Mouse (Mus musculus): ENCODE data around the gene Fbxo47. TPM values are rescaled to one million over a fixed set of nuclear protein-coding genes. Genes with fewer than 3 reads are reported as not detected.
A peak's percentile ranks its signal among the peaks of the same experiment; 100 is the strongest.

Fbxo47 gene
- 0.70 and 0.75 TPM in 2 replicates for polyA plus RNA-seq (2015; fragmentation: Nextera tagmentation; extraction: Ambion mirVana)

GRCm38 (mm10) chr11:97883918-97884600, at the start of gene Fbxo47:
Fbxo47 (minus strand) TSS chr11:97884154.
- peak; percentile 98 for DNase-seq (ENCODE audit: low spot score)

GRCm38 (mm10) chr11:97933553-97933952, 49.6 kb upstream of the Fbxo47 start:
- no peak for DNase-seq (ENCODE audit: low spot score)

- no peak for DNase-seq (ENCODE audit: low spot score)
These were observed 45.0 kb upstream of the Fbxo47 start for GRCm38 (mm10) chr11:97928905-97929304.

GRCm38 (mm10) chr11:97924217-97924616, 40.3 kb upstream of the Fbxo47 start:
- DNase-seq (ENCODE audit: low spot score), result no peak

GRCm38 (mm10) chr11:97923639-97924038, 39.7 kb upstream of the Fbxo47 start:
- no peak for DNase-seq (ENCODE audit: low spot score)

- DNase-seq (ENCODE audit: low spot score), result no peak
These were observed 32.1 kb upstream of the Fbxo47 start for GRCm38 (mm10) chr11:97915974-97916503.

GRCm38 (mm10) chr11:97915471-97915870, 31.5 kb upstream of the Fbxo47 start:
- no peak for DNase-seq (ENCODE audit: low spot score)

GRCm38 (mm10) chr11:97913111-97913510, 29.2 kb upstream of the Fbxo47 start:
- DNase-seq (ENCODE audit: low spot score), result no peak

- no peak for DNase-seq (ENCODE audit: low spot score)
These were observed 24.8 kb upstream of the Fbxo47 start for GRCm38 (mm10) chr11:97908634-97909348.

GRCm38 (mm10) chr11:97907935-97908334, 24.0 kb upstream of the Fbxo47 start:
- DNase-seq (ENCODE audit: low spot score), result no peak

- no peak for DNase-seq (ENCODE audit: low spot score)
These were observed 23.0 kb upstream of the Fbxo47 start for GRCm38 (mm10) chr11:97906905-97907304.

- no peak for DNase-seq (ENCODE audit: low spot score)
These were observed 22.0 kb upstream of the Fbxo47 start for GRCm38 (mm10) chr11:97905941-97906340.

GRCm38 (mm10) chr11:97905540-97905939, 21.6 kb upstream of the Fbxo47 start:
- no peak for DNase-seq (ENCODE audit: low spot score)

GRCm38 (mm10) chr11:97904801-97905200, 20.8 kb upstream of the Fbxo47 start:
- no peak for DNase-seq (ENCODE audit: low spot score)

GRCm38 (mm10) chr11:97901806-97902205, 17.9 kb upstream of the Fbxo47 start:
- no peak for DNase-seq (ENCODE audit: low spot score)

- DNase-seq (ENCODE audit: low spot score), result peak; percentile 88
These were observed 15.9 kb upstream of the Fbxo47 start for GRCm38 (mm10) chr11:97899822-97900221.

- no peak for DNase-seq (ENCODE audit: low spot score)
These were observed 13.7 kb upstream of the Fbxo47 start for GRCm38 (mm10) chr11:97897568-97898185.

- DNase-seq (ENCODE audit: low spot score), result no peak
These were observed 12.7 kb upstream of the Fbxo47 start for GRCm38 (mm10) chr11:97896655-97897054.

- DNase-seq (ENCODE audit: low spot score), result no peak
These were observed 7.9 kb upstream of the Fbxo47 start for GRCm38 (mm10) chr11:97891821-97892220.

GRCm38 (mm10) chr11:97885296-97885915, 1.5 kb upstream of the Fbxo47 start:
- no peak for DNase-seq (ENCODE audit: low spot score)

GRCm38 (mm10) chr11:97884601-97885185, 739 bp upstream of the Fbxo47 start:
- no peak for DNase-seq (ENCODE audit: low spot score)
